Mouse (Mus musculus) ES-E14 (cell line): ENCODE results near the gene Xrra1.

ENCODE experiments used
- CHD2 ChIP-seq: IDR thresholded peaks from 2 replicates; pipeline ENCODE4 v1.6.1; 2014; ENCODE audit warnings: mild to moderate bottlenecking, low read depth, low read length, inconsistent platforms
- HCFC1 ChIP-seq: IDR thresholded peaks from 2 replicates; pipeline ENCODE4 v1.6.1; 2012; ENCODE audit warnings: low read length, inconsistent platforms, borderline replicate concordance; ENCODE audit not compliant: insufficient read depth
- MAFK ChIP-seq: IDR thresholded peaks from 2 replicates; pipeline ENCODE4 v1.6.1; 2014; ENCODE audit warnings: mild to moderate bottlenecking, low read depth, low read length, inconsistent platforms; ENCODE audit not compliant: insufficient read depth
- ZC3H11A ChIP-seq: IDR thresholded peaks from 2 replicates; pipeline ENCODE4 v1.6.1; 2012; ENCODE audit warnings: low read depth, mild to moderate bottlenecking, inconsistent platforms, low read length, borderline replicate concordance
- ZNF384 ChIP-seq: IDR thresholded peaks from 2 replicates; pipeline ENCODE4 v1.6.1; 2012; ENCODE audit warnings: low read depth, low read length, inconsistent platforms

- TF ChIP-seq HCFC1 = no peak
- TF ChIP-seq ZC3H11A = no peak
- no peak for TF ChIP-seq CHD2
- no peak for TF ChIP-seq MAFK
- TF ChIP-seq ZNF384 = no peak
These were observed 35.1 kb downstream of the Xrra1 start for GRCm38 (mm10) chr7:99893967-99894366.
